Mouse (Mus musculus) thymus, postnatal 36 days (tissue): ENCODE data around the gene Gm11032.
"Not testable (repeated sequence)": the region's sequence is repeated elsewhere in the genome, so short reads cannot be mapped to it uniquely, and the experiment has no call there.

ENCODE experiments used
- DNase-seq, 2 experiments: peaks; one replicate each; pipeline ENCODE4 v3.0.0; 2022; ENCODE audit warnings: mixed read lengths in 2 of 2

Gene Gm11032

GRCm38 (mm10) chr11:4620017-4620485, at the start of gene Gm11032:
Gene Gm11032 (plus strand): TSS chr11:4620067.
- no peak for DNase-seq

GRCm38 (mm10) chr11:4571491-4571901, 48.4 kb upstream of the Gm11032 start:
- DNase-seq, result no peak

GRCm38 (mm10) chr11:4576090-4576732, 43.7 kb upstream of the Gm11032 start:
- DNase-seq, result not testable (repeated sequence)

GRCm38 (mm10) chr11:4577079-4577478, 42.8 kb upstream of the Gm11032 start:
- no peak for DNase-seq

- DNase-seq, result no peak
These were observed 41.2 kb upstream of the Gm11032 start for GRCm38 (mm10) chr11:4578682-4579081.

GRCm38 (mm10) chr11:4591811-4592210, 28.1 kb upstream of the Gm11032 start:
- no peak for DNase-seq

- DNase-seq, result no peak
These were observed 26.4 kb upstream of the Gm11032 start for GRCm38 (mm10) chr11:4593491-4593848.

- no peak for DNase-seq
These were observed 25.8 kb upstream of the Gm11032 start for GRCm38 (mm10) chr11:4593849-4594607.

GRCm38 (mm10) chr11:4594608-4595500, 25.0 kb upstream of the Gm11032 start, which contains the start of gene Mtmr3:
Gene Mtmr3 (minus strand): TSS chr11:4594863.
- peak; percentile 97 to 99 for DNase-seq

GRCm38 (mm10) chr11:4598411-4598810, 21.5 kb upstream of the Gm11032 start:
- DNase-seq, result no peak

GRCm38 (mm10) chr11:4599916-4600315, 20.0 kb upstream of the Gm11032 start:
- no peak for DNase-seq

- no peak for DNase-seq
These were observed 18.0 kb upstream of the Gm11032 start for GRCm38 (mm10) chr11:4601890-4602289.

GRCm38 (mm10) chr11:4602691-4603441, 17.0 kb upstream of the Gm11032 start:
- peak in 1 of 2 experiments; percentile 11 for DNase-seq

- DNase-seq, result no peak
These were observed 15.4 kb upstream of the Gm11032 start for GRCm38 (mm10) chr11:4604441-4604840.

GRCm38 (mm10) chr11:4605414-4605813, 14.5 kb upstream of the Gm11032 start:
- peak; percentile 17 to 23 for DNase-seq

- DNase-seq, result no peak
These were observed 13.3 kb upstream of the Gm11032 start for GRCm38 (mm10) chr11:4606541-4606940.

GRCm38 (mm10) chr11:4611904-4612303, 8.0 kb upstream of the Gm11032 start:
- no peak for DNase-seq

- no peak for DNase-seq
These were observed 738 bp downstream of the Gm11032 start for GRCm38 (mm10) chr11:4620501-4621108.

- DNase-seq, result no peak
These were observed 2.0 kb downstream of the Gm11032 start for GRCm38 (mm10) chr11:4621866-4622265.

- no peak for DNase-seq
These were observed 2.6 kb downstream of the Gm11032 start for GRCm38 (mm10) chr11:4622442-4622986.

- no peak for DNase-seq
These were observed 3.1 kb downstream of the Gm11032 start for GRCm38 (mm10) chr11:4622997-4623396.

GRCm38 (mm10) chr11:4625931-4626330, 6.1 kb downstream of the Gm11032 start:
- no peak for DNase-seq
